Mouse (Mus musculus): ENCODE measurements at regions not wholly inside any gene's neighbourhood (a gene's known extent, or its start where the extent isn't known, plus 50 kb on each side); places are given as distances from the start of the nearest gene placed in this dataset.

- DNase-seq (ENCODE audit: low spot score in 2 of 2), result no peak
Observed at GRCm38 (mm10) chr10:37613936-37614335, 475.2 kb upstream of the Marcks start.

GRCm38 (mm10) chr10:37603529-37603928 lies 464.8 kb upstream of the Marcks start:
- DNase-seq (ENCODE audit: low spot score in 2 of 2), result no peak

- no peak for DNase-seq (ENCODE audit: low spot score in 2 of 2)
Observed at GRCm38 (mm10) chr10:37602936-37603335, 464.2 kb upstream of the Marcks start.

GRCm38 (mm10) chr10:37589889-37590288 lies 451.2 kb upstream of the Marcks start:
- no peak for DNase-seq (ENCODE audit: low spot score in 2 of 2)

- DNase-seq (ENCODE audit: low spot score in 2 of 2), result no peak
Observed at GRCm38 (mm10) chr10:37589009-37589408, 450.3 kb upstream of the Marcks start.

GRCm38 (mm10) chr10:37571171-37571570 lies 432.5 kb upstream of the Marcks start:
- DNase-seq (ENCODE audit: low spot score in 2 of 2), result no peak

- no peak for DNase-seq (ENCODE audit: low spot score in 2 of 2)
Observed at GRCm38 (mm10) chr10:37561705-37562104, 423.0 kb upstream of the Marcks start.

- no peak for DNase-seq (ENCODE audit: low spot score in 2 of 2)
Observed at GRCm38 (mm10) chr10:37549446-37549845, 410.7 kb upstream of the Marcks start.

- no peak for DNase-seq (ENCODE audit: low spot score in 2 of 2)
Observed at GRCm38 (mm10) chr10:37540703-37541102, 402.0 kb upstream of the Marcks start.

GRCm38 (mm10) chr10:37505966-37506615 lies 367.4 kb upstream of the Marcks start:
- DNase-seq (ENCODE audit: low spot score in 2 of 2), result no peak

GRCm38 (mm10) chr10:37504468-37504867 lies 365.7 kb upstream of the Marcks start:
- DNase-seq (ENCODE audit: low spot score in 2 of 2), result no peak

GRCm38 (mm10) chr10:37502505-37502904 lies 363.8 kb upstream of the Marcks start:
- no peak for DNase-seq (ENCODE audit: low spot score in 2 of 2)

GRCm38 (mm10) chr10:37501043-37501442 lies 362.3 kb upstream of the Marcks start:
- no peak for DNase-seq (ENCODE audit: low spot score in 2 of 2)

- DNase-seq (ENCODE audit: low spot score in 2 of 2), result no peak
Observed at GRCm38 (mm10) chr10:37495467-37495866, 356.7 kb upstream of the Marcks start.

GRCm38 (mm10) chr10:37494552-37495166 lies 355.9 kb upstream of the Marcks start:
- DNase-seq (ENCODE audit: low spot score in 2 of 2), result no peak

GRCm38 (mm10) chr10:37494098-37494497 lies 355.4 kb upstream of the Marcks start:
- no peak for DNase-seq (ENCODE audit: low spot score in 2 of 2)

- DNase-seq (ENCODE audit: low spot score in 2 of 2), result no peak
Observed at GRCm38 (mm10) chr10:37484311-37485023, 345.7 kb upstream of the Marcks start.

GRCm38 (mm10) chr10:37483521-37483920 lies 344.8 kb upstream of the Marcks start:
- DNase-seq (ENCODE audit: low spot score in 2 of 2), result no peak

- DNase-seq (ENCODE audit: low spot score in 2 of 2), result no peak
Observed at GRCm38 (mm10) chr10:37481879-37482278, 343.2 kb upstream of the Marcks start.

- no peak for DNase-seq (ENCODE audit: low spot score in 2 of 2)
Observed at GRCm38 (mm10) chr10:37480331-37480730, 341.6 kb upstream of the Marcks start.

GRCm38 (mm10) chr10:37478108-37478507 lies 339.4 kb upstream of the Marcks start:
- DNase-seq (ENCODE audit: low spot score in 2 of 2), result no peak

GRCm38 (mm10) chr10:37473086-37473485 lies 334.4 kb upstream of the Marcks start:
- no peak for DNase-seq (ENCODE audit: low spot score in 2 of 2)

GRCm38 (mm10) chr10:37457384-37457783 lies 318.7 kb upstream of the Marcks start:
- DNase-seq (ENCODE audit: low spot score in 2 of 2), result no peak

Data from urinary bladder, postnatal 4 days (tissue).